7 mouse cellular contexts compared by ENCODE assay signal in the genomic region with DNA sequence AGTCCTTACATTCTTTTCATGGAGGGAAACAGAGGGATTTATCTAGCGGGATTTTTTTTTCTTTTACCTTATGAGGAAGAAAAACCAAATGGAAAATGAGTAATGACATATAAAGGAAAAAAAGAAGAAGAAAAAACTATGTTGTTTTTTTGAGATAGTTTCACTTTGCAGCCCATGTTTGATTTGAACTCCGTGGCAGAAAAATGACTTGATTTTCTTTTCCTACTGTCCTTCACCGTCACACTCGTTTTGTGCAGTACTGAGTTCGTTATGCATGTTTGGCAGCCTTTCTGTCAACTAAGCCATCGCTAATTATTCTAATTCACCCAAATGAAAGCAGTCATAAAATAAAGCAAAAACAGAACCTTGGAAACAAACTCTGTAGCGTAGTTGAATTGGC. TPM values are rescaled to one million over a fixed set of nuclear protein-coding genes. Genes with fewer than 3 reads are reported as not detected.
DNase-seq lines count a peak whose midpoint lies in the region; ATAC-seq lines count a peak whose summit lies in the region.

No protein-coding gene starts in this region.

- peak overlapping the region; percentile 68 for H3K4me3 ChIP-seq in neural tube, embryonic 11.5 days (ENCODE audit: low read depth, low read length)
- H3K4me3 ChIP-seq in forebrain, embryonic 11.5 days (ENCODE audit: low read depth, low read length): peak overlapping the region; percentile 70
- H3K4me3 ChIP-seq in limb, embryonic 13.5 days: peak overlapping the region; percentile 74
- peak overlapping the region; percentile 83 for H3K4me3 ChIP-seq in stomach, embryonic 15.5 days (replicated peaks)

- WGBS in neural tube, embryonic 11.5 days: 14% methylated on average over 7 of the region's 7 CpGs
- whole genome bisulfite sequencing in forebrain, embryonic 11.5 days: 16% methylated on average over 7 of the region's 7 CpGs
- 8% methylated on average over 7 of the region's 7 CpGs for WGBS in limb, embryonic 13.5 days
- 17% methylated on average over 7 of the region's 7 CpGs for WGBS in stomach, embryonic 15.5 days

- DNase-seq in neural tube, embryonic 11.5 days (ENCODE audit: low spot score): no peak
- DNase-seq in neural tube, embryonic 10.5 days (ENCODE audit: extremely low spot score, low spot score): no peak
- no peak for DNase-seq in forebrain, embryonic 11.5 days (ENCODE audit: low spot score)
- no peak for DNase-seq in layer of hippocampus, adult 9-10 months (ENCODE audit: low spot score)
- DNase-seq in adipocyte (ENCODE audit: low spot score): no peak

- ATAC-seq in neural tube, embryonic 11.5 days (ENCODE audit: insufficient read depth, low FRiP score, low TSS enrichment): no peak
- ATAC-seq in forebrain, embryonic 11.5 days (replicated peaks; ENCODE audit: low FRiP score): no peak
- ATAC-seq in limb, embryonic 13.5 days (ENCODE audit: low FRiP score, low read depth): no peak
- no peak for ATAC-seq in stomach, embryonic 15.5 days (ENCODE audit: insufficient read depth, low FRiP score, low read depth)

- no peaks in the 10 kb centered on the region for H3K9me3 ChIP-seq in neural tube, embryonic 11.5 days (ENCODE audit: control insufficient read depth, low read length)
- no peaks in the 10 kb centered on the region for H3K9me3 ChIP-seq in forebrain, embryonic 11.5 days (ENCODE audit: control insufficient read depth, low read length)
- no peaks in the 10 kb centered on the region for H3K9me3 ChIP-seq in limb, embryonic 13.5 days
- H3K9me3 ChIP-seq in stomach, embryonic 15.5 days: no peaks in the 10 kb centered on the region

- peaks cover 7% of the 10 kb centered on the region for H3K4me1 ChIP-seq in neural tube, embryonic 11.5 days (ENCODE audit: control insufficient read depth, insufficient read depth, low read length)
- H3K4me1 ChIP-seq in forebrain, embryonic 11.5 days (replicated peaks; ENCODE audit: control insufficient read depth, insufficient read depth, low read length): peaks cover 2% of the 10 kb centered on the region; the same call in 1 of the 2 replicates
- peaks cover 17% of the 10 kb centered on the region for H3K4me1 ChIP-seq in limb, embryonic 13.5 days
- peaks cover 7% of the 10 kb centered on the region for H3K4me1 ChIP-seq in stomach, embryonic 15.5 days

- no peaks in the 10 kb centered on the region for H3K36me3 ChIP-seq in neural tube, embryonic 11.5 days (ENCODE audit: control insufficient read depth, insufficient read depth, low read length)
- H3K36me3 ChIP-seq in forebrain, embryonic 11.5 days (ENCODE audit: control insufficient read depth, insufficient read depth, low read length): no peaks in the 10 kb centered on the region
- no peaks in the 10 kb centered on the region for H3K36me3 ChIP-seq in limb, embryonic 13.5 days
- no peaks in the 10 kb centered on the region for H3K36me3 ChIP-seq in stomach, embryonic 15.5 days

- H3K4me2 ChIP-seq in neural tube, embryonic 11.5 days (ENCODE audit: low read depth): peak overlapping the region; percentile 82
- H3K4me2 ChIP-seq in forebrain, embryonic 11.5 days (ENCODE audit: low read depth, low read length, severe bottlenecking): peak overlapping the region; percentile 81
- H3K4me2 ChIP-seq in limb, embryonic 13.5 days (replicated peaks): peak overlapping the region; percentile 88
- peak overlapping the region; percentile 85 for H3K4me2 ChIP-seq in stomach, embryonic 15.5 days

- no peak overlapping the region; the same call in 1 of the 2 replicates for H3K9ac ChIP-seq in neural tube, embryonic 11.5 days (ENCODE audit: low read length)
- H3K9ac ChIP-seq in forebrain, embryonic 11.5 days (ENCODE audit: low read length): peak overlapping the region; percentile 89
- H3K9ac ChIP-seq in limb, embryonic 13.5 days: peak overlapping the region; percentile 88
- H3K9ac ChIP-seq in stomach, embryonic 15.5 days: 0 out of 2 replicates have a peak overlapping the region, but pooled peaks have one; percentile 71

- H3K27me3 ChIP-seq in neural tube, embryonic 11.5 days (ENCODE audit: control insufficient read depth, insufficient read depth, low read length): no peaks in the 10 kb centered on the region
- H3K27me3 ChIP-seq in forebrain, embryonic 11.5 days (ENCODE audit: control insufficient read depth, insufficient read depth, low read length): peaks cover 2% of the 10 kb centered on the region
- H3K27me3 ChIP-seq in limb, embryonic 13.5 days: peaks cover 36% of the 10 kb centered on the region
- no peaks in the 10 kb centered on the region for H3K27me3 ChIP-seq in stomach, embryonic 15.5 days (replicated peaks)

- H3K27ac ChIP-seq in neural tube, embryonic 11.5 days (ENCODE audit: low read depth, low read length): no peak overlapping the region
- no peak overlapping the region for H3K27ac ChIP-seq in forebrain, embryonic 11.5 days (ENCODE audit: low read depth, low read length)
- H3K27ac ChIP-seq in limb, embryonic 13.5 days: 0 out of 2 replicates have a peak overlapping the region, but pooled peaks have one; percentile 79
- H3K27ac ChIP-seq in stomach, embryonic 15.5 days: peak overlapping the region; percentile 97

RNA-seq across cellular contexts. Expression of a gene that starts 4.5 kb away (rescaled TPM):
- polyA plus RNA-seq in neural tube, embryonic 11.5 days (2014; fragmentation: Nextera tagmentation; extraction: Ambion mirVana): 38.4 and 38.8 TPM in 2 replicates
- polyA plus RNA-seq in forebrain, embryonic 11.5 days (2014; fragmentation: Nextera tagmentation; extraction: Ambion mirVana): 37.7 and 43.6 TPM in 2 replicates
- 24.1 and 26.0 TPM in 2 replicates for polyA plus RNA-seq in limb, embryonic 13.5 days (2015; fragmentation: Nextera tagmentation; extraction: Ambion mirVana)
- polyA plus RNA-seq in stomach, embryonic 15.5 days (2015; fragmentation: Nextera tagmentation; extraction: Ambion mirVana): 15.4 and 17.5 TPM in 2 replicates

RNA-seq across cellular contexts. Expression of a gene that starts 6.3 kb away (rescaled TPM):
- not detected in 2 replicates for polyA plus RNA-seq in neural tube, embryonic 11.5 days (2014; fragmentation: Nextera tagmentation; extraction: Ambion mirVana)
- polyA plus RNA-seq in forebrain, embryonic 11.5 days (2014; fragmentation: Nextera tagmentation; extraction: Ambion mirVana): not detected in 2 replicates
- not detected in 2 replicates for polyA plus RNA-seq in limb, embryonic 13.5 days (2015; fragmentation: Nextera tagmentation; extraction: Ambion mirVana)
- not detected in 2 replicates for polyA plus RNA-seq in stomach, embryonic 15.5 days (2015; fragmentation: Nextera tagmentation; extraction: Ambion mirVana)

Comparison
In these comparisons a context has a peak if more than half of its experiments do, and no peak if none do; other contexts are left out.
1. H3K27ac ChIP-seq: peak in limb, embryonic 13.5 days (single experiment) and stomach, embryonic 15.5 days (single experiment); none in neural tube, embryonic 11.5 days (single experiment) and forebrain, embryonic 11.5 days (single experiment).
2. Peak in every context shown above with its lines, with median percentiles within 50 percentile points of each other: H3K4me2 ChIP-seq and H3K4me3 ChIP-seq.